Mouse (Mus musculus) midbrain, postnatal 0 days (tissue): ENCODE measurements at regions not wholly inside any gene's neighbourhood (a gene's known extent, or its start where the extent isn't known, plus 50 kb on each side); places are given as distances from the start of the nearest gene placed in this dataset.
A peak's percentile ranks its signal among the peaks of the same experiment; 100 is the strongest.

Experiments used
- ATAC-seq: fragments of 200-750 bp; cut with Nextera tagmentation; 2 replicates; pipeline ENCODE4 v1.8.0; 2017; ENCODE audit warnings: moderate number of reproducible peaks, mild to moderate bottlenecking, moderate TSS enrichment, moderate library complexity; ENCODE audit not compliant: low FRiP score
- DNase-seq: peaks from one replicate; pipeline ENCODE4 v3.0.0-alpha.2; 2015; ENCODE audit warnings: low spot score
- H3K27ac ChIP-seq: fragments of 300-500 bp; sonication (generic); 2 replicates; pipeline ENCODE4 v1.5.1; 2014; ENCODE audit warnings: low read depth, mild to moderate bottlenecking, low read length, mixed read lengths
- H3K27me3 ChIP-seq: fragments of 300-500 bp; sonication (generic); 2 replicates; pipeline ENCODE4 v1.6.1; 2014; ENCODE audit warnings: low read length, control low read depth, mixed read lengths; ENCODE audit not compliant: insufficient read depth
- H3K36me3 ChIP-seq: fragments of 300-500 bp; sonication (generic); 2 replicates; pipeline ENCODE4 v1.6.1; 2014; ENCODE audit warnings: low read length, control low read depth, mixed read lengths; ENCODE audit not compliant: insufficient read depth
- H3K4me1 ChIP-seq: fragments of 300-500 bp; sonication (generic); 2 replicates; pipeline ENCODE4 v1.6.1; 2014; ENCODE audit warnings: mild to moderate bottlenecking, control low read depth, antibody characterized with exemption, low read length, mixed read lengths; ENCODE audit not compliant: insufficient read depth
- H3K4me2 ChIP-seq: fragments of 300-500 bp; sonication (generic); 2 replicates; pipeline ENCODE4 v1.6.1; 2014; ENCODE audit warnings: low read depth, mild to moderate bottlenecking, low read length, mixed read lengths; ENCODE audit not compliant: poor library complexity, severe bottlenecking
- H3K4me3 ChIP-seq: fragments of 300-500 bp; sonication (generic); 2 replicates; pipeline ENCODE4 v1.5.1; 2014; ENCODE audit warnings: low read depth, mild to moderate bottlenecking, low read length, moderate library complexity
- H3K9ac ChIP-seq: fragments of 300-500 bp; sonication (generic); replicated peaks from 2 replicates; pipeline ENCODE4 v1.6.1; 2014; ENCODE audit warnings: mild to moderate bottlenecking, low read length, moderate library complexity, mixed read lengths; ENCODE audit not compliant: poor library complexity, severe bottlenecking
- H3K9me3 ChIP-seq: fragments of 300-500 bp; sonication (generic); 2 replicates; pipeline ENCODE4 v1.6.1; 2016; ENCODE audit warnings: low read length, control low read depth
- CTCF ChIP-seq: IDR thresholded peaks from 2 replicates; pipeline ENCODE4 v1.5.1; 2016; ENCODE audit warnings: antibody characterized with exemption, mild to moderate bottlenecking
- WGBS: fragments of 180-500 bp; shearing (Covaris S2); extraction: QIAGEN DNeasy Blood & Tissue Kit; methylation state at CpG from one replicate; pipeline ENCODE4 v1.1.7; 2014; 5-methylcytosine and 5-hydroxymethylcytosine counted together

DNA sequence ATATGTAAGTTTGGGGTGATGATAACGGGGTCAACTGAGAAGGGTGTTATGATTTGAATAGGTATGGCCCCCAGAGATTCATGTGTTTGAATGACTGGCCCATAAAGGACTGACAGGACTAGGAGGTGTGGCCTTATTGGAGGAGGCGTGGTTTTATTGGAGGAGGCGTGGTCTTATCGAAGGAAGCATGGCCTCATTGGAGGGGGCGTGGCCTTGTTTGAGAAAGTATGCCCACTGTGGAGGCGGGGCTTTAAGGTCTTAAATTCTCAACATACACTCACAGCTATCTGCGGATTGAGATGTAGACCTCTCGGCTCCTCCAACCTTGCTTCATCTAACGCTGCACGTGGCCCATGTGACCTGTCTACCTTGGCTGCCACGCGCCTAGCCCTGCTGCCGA lies 63.7 kb upstream of the Gm3045 start:
- no peak overlapping the region for H3K27ac ChIP-seq
- H3K9me3 ChIP-seq = no peaks in the 10 kb centered on the region
- H3K4me1 ChIP-seq = no peaks in the 10 kb centered on the region
- no peak overlapping the region for H3K9ac ChIP-seq
- H3K27me3 ChIP-seq = no peaks in the 10 kb centered on the region
- no peak for TF ChIP-seq CTCF
- WGBS = 43% methylated on average over 13 of the region's 13 CpGs
- ATAC-seq (no peak), DNase-seq (no peak)
- H3K36me3 ChIP-seq = no peaks in the 10 kb centered on the region
- H3K4me3 ChIP-seq = no peak overlapping the region
- no peak overlapping the region for H3K4me2 ChIP-seq

GRCm38 (mm10) chr13:56369600-56369999 lies 56.8 kb upstream of the Gm3045 start:
- DNase-seq (no peak), ATAC-seq (no peak)
- Histone ChIP-seq H3K9me3 (no peaks in the 10 kb centered on the region), H3K27me3 (no peaks in the 10 kb centered on the region), H3K36me3 (no peaks in the 10 kb centered on the region), H3K4me2 (no peak overlapping the region), H3K27ac (no peak overlapping the region), H3K4me3 (no peak overlapping the region), H3K4me1 (no peaks in the 10 kb centered on the region), H3K9ac (no peak overlapping the region)
- TF ChIP-seq CTCF = no peak
- 75% methylated on average over 2 of the region's 2 CpGs for WGBS

- no peak overlapping the region for H3K4me3 ChIP-seq
- ATAC-seq (no peak), DNase-seq (no peak)
- no peaks in the 10 kb centered on the region for H3K36me3 ChIP-seq
- H3K9ac ChIP-seq = no peak overlapping the region
- no peaks in the 10 kb centered on the region for H3K4me1 ChIP-seq
- no peaks in the 10 kb centered on the region for H3K9me3 ChIP-seq
- no peak overlapping the region for H3K27ac ChIP-seq
- TF ChIP-seq CTCF = no peak
- H3K4me2 ChIP-seq = no peak overlapping the region
- H3K27me3 ChIP-seq = no peaks in the 10 kb centered on the region
- WGBS = 40% methylated on average over 5 of the region's 5 CpGs
Observed at GRCm38 (mm10) chr13:56371374-56371773, 55.0 kb upstream of the Gm3045 start.

GRCm38 (mm10) chr13:56372003-56372725 lies 54.2 kb upstream of the Gm3045 start:
- no peaks in the 10 kb centered on the region for H3K27me3 ChIP-seq
- H3K9ac ChIP-seq = no peak overlapping the region
- no peaks in the 10 kb centered on the region for H3K36me3 ChIP-seq
- no peaks in the 10 kb centered on the region for H3K9me3 ChIP-seq
- ATAC-seq (no peak), DNase-seq (no peak)
- no peak overlapping the region for H3K27ac ChIP-seq
- no peak overlapping the region for H3K4me2 ChIP-seq
- WGBS = 85% methylated on average over 20 of the region's 20 CpGs
- no peak overlapping the region for H3K4me3 ChIP-seq
- H3K4me1 ChIP-seq = no peaks in the 10 kb centered on the region
- no peak for TF ChIP-seq CTCF

DNA sequence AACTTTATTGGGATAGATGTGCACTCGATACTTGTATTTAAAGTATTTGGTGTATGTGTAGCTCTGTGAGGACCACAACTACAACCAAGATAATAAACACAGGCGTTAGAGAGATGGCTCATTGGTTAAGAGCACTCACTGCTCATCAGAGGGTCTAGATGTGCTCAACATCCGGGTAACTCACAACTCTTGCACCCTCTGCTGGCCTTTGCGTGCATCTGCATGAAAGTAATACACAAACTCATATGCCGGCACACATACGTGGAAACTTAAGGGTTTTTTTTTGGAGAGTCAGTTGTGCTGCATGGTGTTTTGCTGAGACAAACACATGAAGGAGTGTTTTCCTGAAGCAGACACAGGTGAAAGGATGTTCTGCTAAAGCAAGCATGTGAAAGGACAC lies 53.7 kb upstream of the Gm3045 start:
- WGBS = 80% methylated on average over 6 of the region's 6 CpGs
- Histone ChIP-seq H3K4me1 (no peaks in the 10 kb centered on the region), H3K36me3 (no peaks in the 10 kb centered on the region), H3K9ac (no peak overlapping the region), H3K4me2 (no peak overlapping the region), H3K4me3 (no peak overlapping the region), H3K27ac (no peak overlapping the region), H3K9me3 (no peaks in the 10 kb centered on the region), H3K27me3 (no peaks in the 10 kb centered on the region)
- DNase-seq (no peak), ATAC-seq (no peak)
- TF ChIP-seq CTCF = peak; percentile 59
